Mouse (Mus musculus): ENCODE results near the gene Sp6. TPM values are rescaled to one million over a fixed set of nuclear protein-coding genes. Genes with fewer than 3 reads are reported as not detected.

Gene Sp6
- polyA plus RNA-seq (2011; ENCODE audit: insufficient read depth, insufficient read length, low read depth, missing spikeins): 12.4 and 13.5 TPM in 2 replicates

- Histone ChIP-seq H3K9ac (ENCODE audit: low read depth, poor library complexity, severe bottlenecking) (no peak within 1 kb of the TSS), H3K27me3 (ENCODE audit: control insufficient read depth, insufficient read depth, low read length, poor library complexity, severe bottlenecking) (peaks cover 3% of the 10 kb centered on the region), H3K4me3 (ENCODE audit: low read depth, low read length) (no peak within 1 kb of the TSS), H3K9me3 (replicated peaks; ENCODE audit: control insufficient read depth, insufficient read depth, low read length, poor library complexity, severe bottlenecking) (no peaks in the 10 kb centered on the region), H3K36me3 (ENCODE audit: control insufficient read depth, insufficient read depth, low read length, poor library complexity, severe bottlenecking) (no peaks in the 10 kb centered on the region), H3K27ac (ENCODE audit: insufficient read depth, low read length) (no peak within 1 kb of the TSS), H3K4me1 (ENCODE audit: control insufficient read depth, insufficient read depth, low read length) (no peaks in the 10 kb centered on the region)
- TF ChIP-seq CTCF (IDR thresholded peaks at IDR 0.05; ENCODE audit: low read depth, low read length) (no peak), EP300 (IDR thresholded peaks at IDR 0.05; ENCODE audit: insufficient read depth, low read depth, low read length) (no peak), POLR2A (IDR thresholded peaks at IDR 0.05; ENCODE audit: insufficient read depth, low read length) (no peak)
Measured at GRCm38 (mm10) chr11:97013121-97013670, at the start of gene Sp6. Sp6 (plus strand) TSS chr11:97013394.

DNA sequence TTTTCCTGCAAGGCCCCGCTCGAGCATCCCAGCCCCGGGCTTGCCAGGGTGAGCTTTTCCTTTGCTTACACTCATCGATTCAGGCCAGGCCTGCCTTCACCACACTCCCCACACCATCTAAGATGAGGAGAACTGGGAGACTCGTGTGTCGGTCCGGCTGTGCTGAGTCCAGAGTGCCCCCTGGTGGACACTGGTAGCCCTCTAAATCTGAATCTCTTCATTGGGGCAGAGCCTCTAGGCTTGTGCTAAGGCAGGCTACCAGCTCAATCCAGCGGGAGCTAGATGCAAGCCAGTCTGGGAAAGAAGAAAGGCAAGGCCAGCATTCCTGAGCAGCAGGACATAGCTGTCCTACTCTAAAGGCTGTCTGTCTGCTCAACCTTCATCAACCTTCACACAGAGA lies 49.6 kb upstream of the Sp6 start:
- Histone ChIP-seq H3K9me3 (replicated peaks; ENCODE audit: control insufficient read depth, insufficient read depth, low read length, poor library complexity, severe bottlenecking) (no peaks in the 10 kb centered on the region), H3K27me3 (ENCODE audit: control insufficient read depth, insufficient read depth, low read length, poor library complexity, severe bottlenecking) (no peaks in the 10 kb centered on the region), H3K9ac (ENCODE audit: low read depth, poor library complexity, severe bottlenecking) (peak overlapping the region; percentile 39), H3K4me1 (ENCODE audit: control insufficient read depth, insufficient read depth, low read length) (peaks cover 4% of the 10 kb centered on the region), H3K4me3 (ENCODE audit: low read depth, low read length) (no peak overlapping the region), H3K36me3 (ENCODE audit: control insufficient read depth, insufficient read depth, low read length, poor library complexity, severe bottlenecking) (peaks cover 14% of the 10 kb centered on the region), H3K27ac (ENCODE audit: insufficient read depth, low read length) (peak overlapping the region; percentile 63; the same call in 1 of the 2 replicates)
- peak; percentile 92 for TF ChIP-seq EP300 (IDR thresholded peaks at IDR 0.05; ENCODE audit: insufficient read depth, low read depth, low read length)
- TF ChIP-seq POLR2A (IDR thresholded peaks at IDR 0.05; ENCODE audit: insufficient read depth, low read length): no peak
- peak; percentile 95 for TF ChIP-seq CTCF (IDR thresholded peaks at IDR 0.05; ENCODE audit: low read depth, low read length)

DNA sequence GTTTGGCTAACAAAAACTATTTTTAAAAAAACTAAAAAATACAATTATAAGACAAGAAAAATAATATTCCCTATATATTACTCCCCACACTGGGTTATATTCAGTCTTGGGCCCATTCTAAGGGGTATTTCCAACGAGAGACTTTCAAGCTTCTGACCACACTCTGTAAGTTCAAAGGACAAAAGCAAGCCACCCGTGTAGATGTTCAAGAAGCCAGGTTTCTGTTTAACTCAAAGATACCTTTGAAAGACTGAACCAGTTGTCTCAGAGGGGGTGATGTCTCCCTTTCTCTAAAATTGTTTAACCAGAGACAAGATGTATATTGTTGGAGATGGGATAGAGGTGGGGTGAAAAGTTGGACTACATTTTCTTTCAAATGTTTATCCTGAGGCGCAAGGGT lies 47.0 kb upstream of the Sp6 start:
- Histone ChIP-seq H3K4me3 (ENCODE audit: low read depth, low read length) (no peak overlapping the region), H3K27me3 (ENCODE audit: control insufficient read depth, insufficient read depth, low read length, poor library complexity, severe bottlenecking) (no peaks in the 10 kb centered on the region), H3K27ac (ENCODE audit: insufficient read depth, low read length) (no peak overlapping the region), H3K36me3 (ENCODE audit: control insufficient read depth, insufficient read depth, low read length, poor library complexity, severe bottlenecking) (peaks cover 2% of the 10 kb centered on the region; the same call in 1 of the 2 replicates), H3K4me1 (ENCODE audit: control insufficient read depth, insufficient read depth, low read length) (peaks cover 7% of the 10 kb centered on the region), H3K9ac (ENCODE audit: low read depth, poor library complexity, severe bottlenecking) (no peak overlapping the region), H3K9me3 (replicated peaks; ENCODE audit: control insufficient read depth, insufficient read depth, low read length, poor library complexity, severe bottlenecking) (no peaks in the 10 kb centered on the region)
- TF ChIP-seq EP300 (IDR thresholded peaks at IDR 0.05; ENCODE audit: insufficient read depth, low read depth, low read length) (no peak), POLR2A (IDR thresholded peaks at IDR 0.05; ENCODE audit: insufficient read depth, low read length) (no peak), CTCF (IDR thresholded peaks at IDR 0.05; ENCODE audit: low read depth, low read length) (no peak)

DNA sequence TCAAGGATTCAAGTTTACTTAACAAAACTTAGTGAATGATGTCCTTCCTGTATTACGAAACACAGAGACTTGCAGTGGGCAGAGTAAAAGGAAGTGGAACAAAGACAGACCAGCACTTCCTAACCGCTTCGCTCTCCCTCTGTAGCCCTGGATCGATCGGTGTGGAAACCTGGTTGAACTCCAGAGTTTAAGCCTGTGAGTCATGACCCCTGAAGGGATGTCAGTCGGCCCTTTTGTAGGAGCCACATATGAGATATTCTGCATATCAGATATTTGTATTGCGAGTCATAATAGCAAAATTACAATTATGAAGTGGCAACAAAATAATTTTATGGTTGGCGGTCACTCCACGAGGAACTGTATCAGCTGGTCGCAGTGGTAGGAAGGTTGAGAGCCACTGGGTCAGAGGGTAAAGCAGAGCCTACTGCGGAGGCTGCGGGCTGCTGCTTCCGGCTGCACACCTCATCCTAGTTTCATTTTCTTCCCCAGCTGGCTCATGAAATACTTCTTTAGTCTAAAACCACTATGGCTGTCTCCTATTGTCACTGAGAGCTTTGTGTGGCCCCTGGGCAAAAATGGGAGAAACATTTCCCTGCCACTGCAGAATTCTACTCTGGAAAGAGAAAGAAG lies 46.2 kb upstream of the Sp6 start:
- Histone ChIP-seq H3K27ac (ENCODE audit: insufficient read depth, low read length) (no peak overlapping the region), H3K27me3 (ENCODE audit: control insufficient read depth, insufficient read depth, low read length, poor library complexity, severe bottlenecking) (no peaks in the 10 kb centered on the region), H3K4me1 (ENCODE audit: control insufficient read depth, insufficient read depth, low read length) (peaks cover 4% of the 10 kb centered on the region), H3K4me3 (ENCODE audit: low read depth, low read length) (no peak overlapping the region), H3K36me3 (ENCODE audit: control insufficient read depth, insufficient read depth, low read length, poor library complexity, severe bottlenecking) (no peaks in the 10 kb centered on the region), H3K9me3 (replicated peaks; ENCODE audit: control insufficient read depth, insufficient read depth, low read length, poor library complexity, severe bottlenecking) (no peaks in the 10 kb centered on the region), H3K9ac (ENCODE audit: low read depth, poor library complexity, severe bottlenecking) (no peak overlapping the region)
- TF ChIP-seq CTCF (IDR thresholded peaks at IDR 0.05; ENCODE audit: low read depth, low read length) (no peak), EP300 (IDR thresholded peaks at IDR 0.05; ENCODE audit: insufficient read depth, low read depth, low read length) (no peak)

DNA sequence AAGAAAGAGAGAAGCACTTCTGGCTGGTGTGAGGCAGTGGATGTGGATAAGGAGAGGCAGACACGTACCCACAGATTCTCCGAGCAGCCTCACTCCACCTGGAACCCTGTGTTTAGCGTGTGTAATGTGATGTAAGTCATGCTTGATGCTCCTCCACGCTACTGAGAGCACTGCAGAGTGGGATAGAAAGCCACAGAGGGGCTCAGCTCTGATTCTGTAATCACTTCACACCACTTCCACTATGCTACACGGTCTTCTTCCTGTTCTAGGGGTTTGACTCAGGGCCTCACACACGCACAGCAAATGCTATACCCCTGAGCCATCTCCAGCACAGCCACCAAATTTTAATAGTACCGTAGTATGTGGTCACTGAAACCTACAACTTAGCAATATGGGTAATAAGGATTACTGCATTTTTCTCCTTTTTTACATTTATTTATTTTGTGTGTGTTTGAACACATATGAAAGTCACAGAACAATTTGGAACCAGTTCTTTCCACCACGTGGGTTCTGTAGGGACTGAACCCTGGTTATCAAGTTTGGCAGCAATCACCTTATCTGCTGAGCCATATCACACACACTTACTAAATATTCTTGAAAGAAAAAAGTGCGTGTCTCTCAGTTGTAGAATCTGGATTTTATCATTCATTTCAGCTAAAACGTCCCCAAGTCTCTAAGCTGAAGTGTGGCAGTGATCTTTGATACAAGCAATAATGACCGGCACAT lies 45.5 kb upstream of the Sp6 start:
- no peak overlapping the region for H3K4me3 ChIP-seq (ENCODE audit: low read depth, low read length)
- H3K27me3 ChIP-seq (ENCODE audit: control insufficient read depth, insufficient read depth, low read length, poor library complexity, severe bottlenecking): no peaks in the 10 kb centered on the region
- H3K27ac ChIP-seq (ENCODE audit: insufficient read depth, low read length): no peak overlapping the region
- H3K4me1 ChIP-seq (ENCODE audit: control insufficient read depth, insufficient read depth, low read length): peaks cover 6% of the 10 kb centered on the region
- no peaks in the 10 kb centered on the region for H3K36me3 ChIP-seq (ENCODE audit: control insufficient read depth, insufficient read depth, low read length, poor library complexity, severe bottlenecking)
- TF ChIP-seq POLR2A (IDR thresholded peaks at IDR 0.05; ENCODE audit: insufficient read depth, low read length): no peak
- TF ChIP-seq EP300 (IDR thresholded peaks at IDR 0.05; ENCODE audit: insufficient read depth, low read depth, low read length): no peak
- TF ChIP-seq CTCF (IDR thresholded peaks at IDR 0.05; ENCODE audit: low read depth, low read length): no peak
- H3K9ac ChIP-seq (ENCODE audit: low read depth, poor library complexity, severe bottlenecking): no peak overlapping the region
- H3K9me3 ChIP-seq (replicated peaks; ENCODE audit: control insufficient read depth, insufficient read depth, low read length, poor library complexity, severe bottlenecking): no peaks in the 10 kb centered on the region

- no peaks in the 10 kb centered on the region for H3K36me3 ChIP-seq (ENCODE audit: control insufficient read depth, insufficient read depth, low read length, poor library complexity, severe bottlenecking)
- H3K27ac ChIP-seq (ENCODE audit: insufficient read depth, low read length): no peak overlapping the region
- TF ChIP-seq EP300 (IDR thresholded peaks at IDR 0.05; ENCODE audit: insufficient read depth, low read depth, low read length) (no peak), POLR2A (IDR thresholded peaks at IDR 0.05; ENCODE audit: insufficient read depth, low read length) (no peak), CTCF (IDR thresholded peaks at IDR 0.05; ENCODE audit: low read depth, low read length) (no peak)
- no peak overlapping the region for H3K4me3 ChIP-seq (ENCODE audit: low read depth, low read length)
- 0 out of 2 replicates have a peak overlapping the region, but pooled peaks have one; percentile 0 for H3K9ac ChIP-seq (ENCODE audit: low read depth, poor library complexity, severe bottlenecking)
- H3K9me3 ChIP-seq (replicated peaks; ENCODE audit: control insufficient read depth, insufficient read depth, low read length, poor library complexity, severe bottlenecking): no peaks in the 10 kb centered on the region
- peaks cover 6% of the 10 kb centered on the region for H3K4me1 ChIP-seq (ENCODE audit: control insufficient read depth, insufficient read depth, low read length)
- no peaks in the 10 kb centered on the region for H3K27me3 ChIP-seq (ENCODE audit: control insufficient read depth, insufficient read depth, low read length, poor library complexity, severe bottlenecking)
Measured at GRCm38 (mm10) chr11:96968476-96968875, 44.7 kb upstream of the Sp6 start.
